Mouse (Mus musculus): Measurements from ENCODE around the gene Tcaf3. TPM values are rescaled to one million over a fixed set of nuclear protein-coding genes. Genes with fewer than 3 reads are reported as not detected.

Tcaf3 gene
- polyA plus RNA-seq, 1 experiment from 2014 or later = not detected

Other genes with a start within 250 kb of the Tcaf3 start
- gene Zyx, start 248.1 kb downstream of the Tcaf3 start, polyA plus RNA-seq (2015; fragmentation: Nextera tagmentation; extraction: Ambion mirVana) = 152 and 159 TPM in 2 replicates
- gene Epha1, start 224.4 kb downstream of the Tcaf3 start, polyA plus RNA-seq (2015; fragmentation: Nextera tagmentation; extraction: Ambion mirVana) = 1.9 and 2.9 TPM in 2 replicates
- gene Tas2r143, start 197.5 kb downstream of the Tcaf3 start, polyA plus RNA-seq (2015; fragmentation: Nextera tagmentation; extraction: Ambion mirVana) = not detected in 2 replicates
- gene Tas2r135, start 192.3 kb downstream of the Tcaf3 start, polyA plus RNA-seq (2015; fragmentation: Nextera tagmentation; extraction: Ambion mirVana) = not detected in 2 replicates
- not detected in 2 replicates for gene Tas2r126, start 163.2 kb downstream of the Tcaf3 start, polyA plus RNA-seq (2015; fragmentation: Nextera tagmentation; extraction: Ambion mirVana)
- gene Olfr458, start 132.5 kb downstream of the Tcaf3 start, polyA plus RNA-seq (2015; fragmentation: Nextera tagmentation; extraction: Ambion mirVana) = not detected in 2 replicates
- not detected in 2 replicates for gene Olfr457, start 121.4 kb downstream of the Tcaf3 start, polyA plus RNA-seq (2015; fragmentation: Nextera tagmentation; extraction: Ambion mirVana)
- 0.14 and 0.18 TPM in 2 replicates for gene Olfr456, start 110.5 kb downstream of the Tcaf3 start, polyA plus RNA-seq (2015; fragmentation: Nextera tagmentation; extraction: Ambion mirVana)
- not detected in 2 replicates for gene Olfr455, start 50.1 kb downstream of the Tcaf3 start, polyA plus RNA-seq (2015; fragmentation: Nextera tagmentation; extraction: Ambion mirVana)
- gene Tcaf2, start 47.6 kb upstream of the Tcaf3 start, polyA plus RNA-seq (2015; fragmentation: Nextera tagmentation; extraction: Ambion mirVana) = 3.7 and 4.0 TPM in 2 replicates
- gene Tcaf1, start 112.4 kb upstream of the Tcaf3 start, polyA plus RNA-seq (2015; fragmentation: Nextera tagmentation; extraction: Ambion mirVana) = 39.1 and 45.1 TPM in 2 replicates
- not detected in 2 replicates for gene Olfr453, start 141.7 kb upstream of the Tcaf3 start, polyA plus RNA-seq (2015; fragmentation: Nextera tagmentation; extraction: Ambion mirVana)
- gene Olfr38, start 158.7 kb upstream of the Tcaf3 start, polyA plus RNA-seq (2015; fragmentation: Nextera tagmentation; extraction: Ambion mirVana) = not detected in 2 replicates
- not detected in 2 replicates for gene Olfr452, start 187.4 kb upstream of the Tcaf3 start, polyA plus RNA-seq (2015; fragmentation: Nextera tagmentation; extraction: Ambion mirVana)
- not detected in 2 replicates for gene Olfr450, start 214.2 kb upstream of the Tcaf3 start, polyA plus RNA-seq (2015; fragmentation: Nextera tagmentation; extraction: Ambion mirVana)
- gene Olfr449, start 236.7 kb upstream of the Tcaf3 start, polyA plus RNA-seq (2015; fragmentation: Nextera tagmentation; extraction: Ambion mirVana) = not detected in 2 replicates